Mouse (Mus musculus) cerebellum, adult (tissue): ENCODE measurements at regions not wholly inside any gene's neighbourhood (a gene's known extent, or its start where the extent isn't known, plus 50 kb on each side); places are given as distances from the start of the nearest gene placed in this dataset.

ENCODE experiments used
- ATAC-seq: cut with Nextera tagmentation; 2 replicates; pipeline ENCODE4 v1.9.2; 2017; ENCODE audit warnings: mild to moderate bottlenecking, moderate library complexity, mixed read lengths; ENCODE audit not compliant: insufficient number of reproducible peaks, low FRiP score, low TSS enrichment

- no peak for ATAC-seq
Observed at GRCm38 (mm10) chr7:73306296-73306695, 69.0 kb upstream of the Rgma start.

- no peak for ATAC-seq
Observed at GRCm38 (mm10) chr7:73306728-73307127, 68.6 kb upstream of the Rgma start.

- ATAC-seq: no peak
Observed at GRCm38 (mm10) chr7:73307586-73308490, 67.5 kb upstream of the Rgma start.

- no peak for ATAC-seq
Observed at GRCm38 (mm10) chr7:73308981-73309380, 66.3 kb upstream of the Rgma start.

GRCm38 (mm10) chr7:73310056-73310455 lies 65.3 kb upstream of the Rgma start:
- ATAC-seq: no peak

- no peak for ATAC-seq
Observed at GRCm38 (mm10) chr7:73310581-73311136, 64.7 kb upstream of the Rgma start.

- ATAC-seq: no peak
Observed at GRCm38 (mm10) chr7:73315555-73315954, 59.8 kb upstream of the Rgma start.

- ATAC-seq: no peak
Observed at GRCm38 (mm10) chr7:73317574-73317973, 57.7 kb upstream of the Rgma start.

GRCm38 (mm10) chr7:73319004-73319403 lies 56.3 kb upstream of the Rgma start:
- ATAC-seq: no peak

GRCm38 (mm10) chr7:73319994-73320393 lies 55.3 kb upstream of the Rgma start:
- ATAC-seq: no peak

GRCm38 (mm10) chr7:73322466-73323151 lies 52.7 kb upstream of the Rgma start:
- ATAC-seq: no peak

GRCm38 (mm10) chr7:73323556-73323955 lies 51.8 kb upstream of the Rgma start:
- ATAC-seq: no peak

GRCm38 (mm10) chr7:73325503-73325902 lies 49.8 kb upstream of the Rgma start:
- ATAC-seq: no peak
